Mouse (Mus musculus): ENCODE data around the gene Slc16a14.

Gene Slc16a14

DNA sequence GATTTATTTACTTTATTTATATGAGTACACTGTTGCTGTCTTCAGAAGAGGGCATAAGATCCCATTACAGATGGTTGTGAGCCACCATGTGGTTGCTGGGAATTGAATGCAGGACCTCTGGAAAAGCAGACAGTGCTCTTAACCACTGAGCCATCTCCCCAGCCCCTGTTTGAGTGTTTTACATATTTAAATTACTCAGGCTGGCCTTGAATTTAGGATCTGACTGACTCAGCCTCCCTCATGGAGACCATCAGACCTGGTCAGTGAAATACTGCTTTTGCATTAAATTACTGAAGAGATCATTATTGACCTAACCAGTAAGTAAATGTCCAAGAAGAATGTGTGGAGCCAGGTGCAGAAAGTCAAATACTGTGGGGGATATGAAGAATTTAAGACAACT is 66.6 kb downstream of the Slc16a14 start:
- no peak for DNase-seq (ENCODE audit: extremely low spot score, low read depth, low spot score)

DNA sequence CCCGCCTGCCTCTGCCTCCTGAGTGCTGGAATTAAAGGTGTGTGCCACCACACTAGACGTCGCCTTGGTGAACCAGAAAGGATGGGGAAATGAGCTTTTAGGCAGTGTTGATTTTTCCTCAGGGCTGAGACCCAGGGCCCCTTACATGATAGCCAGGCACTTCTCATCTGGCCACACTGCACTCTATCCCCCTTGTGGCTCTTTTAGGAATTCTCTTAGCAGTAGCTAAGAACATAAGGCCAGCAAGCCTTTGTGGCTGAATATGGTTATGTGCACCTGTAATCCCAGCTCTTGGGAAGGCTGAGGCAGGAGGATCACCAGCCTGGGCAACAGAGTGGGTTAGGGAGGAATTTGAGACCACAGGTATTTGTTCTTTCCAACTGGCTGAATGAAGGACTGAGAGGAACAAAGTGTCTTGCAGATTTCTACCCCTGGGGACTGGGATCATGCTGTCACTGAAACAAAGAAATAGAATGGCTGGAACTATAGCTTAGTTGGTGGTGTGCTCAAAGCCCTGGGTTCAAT is 68.2 kb downstream of the Slc16a14 start:
- DNase-seq (ENCODE audit: extremely low spot score, low read depth, low spot score): no peak

DNA sequence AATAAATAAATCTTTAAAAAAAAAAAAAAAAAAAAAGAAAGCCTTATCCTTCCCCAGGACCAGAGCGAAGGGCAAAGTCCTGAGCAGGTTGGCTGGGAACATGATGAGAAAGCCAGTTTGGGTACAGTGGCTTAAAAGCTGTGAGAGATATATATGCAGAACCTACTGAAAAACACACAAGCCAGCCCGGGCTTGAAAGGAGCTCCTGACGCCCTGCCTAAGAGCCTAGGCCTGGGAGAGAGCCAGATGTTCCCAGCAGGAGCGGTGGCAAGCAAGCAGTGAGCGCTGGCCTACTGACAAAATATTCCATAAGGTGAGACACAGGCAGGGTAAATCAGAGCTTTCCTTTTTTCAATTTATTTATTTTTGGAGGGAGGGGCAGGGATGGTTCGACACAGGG is 68.7 kb downstream of the Slc16a14 start:
- DNase-seq (ENCODE audit: extremely low spot score, low read depth, low spot score): no peak

DNA sequence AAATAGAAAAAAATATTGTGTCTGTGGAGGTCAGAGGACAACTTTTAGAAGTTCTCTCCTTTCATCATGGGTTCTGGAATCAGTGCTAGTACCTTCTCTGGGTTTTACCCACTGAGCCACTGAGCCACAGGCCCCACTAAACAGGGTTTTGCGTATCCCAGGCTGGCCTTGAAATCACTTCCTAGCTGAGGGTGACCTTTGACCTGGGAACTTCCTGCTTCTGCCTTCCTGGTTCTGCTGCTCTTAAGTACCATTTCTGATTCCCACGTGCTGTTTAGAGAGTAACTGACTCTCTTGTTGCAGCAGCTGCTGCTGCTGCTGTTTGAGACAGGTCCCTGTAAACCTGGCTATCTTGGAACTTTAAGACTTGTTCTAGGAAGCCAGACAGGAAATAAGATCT is 70.3 kb downstream of the Slc16a14 start:
- no peak for DNase-seq (ENCODE audit: extremely low spot score, low read depth, low spot score)

DNA sequence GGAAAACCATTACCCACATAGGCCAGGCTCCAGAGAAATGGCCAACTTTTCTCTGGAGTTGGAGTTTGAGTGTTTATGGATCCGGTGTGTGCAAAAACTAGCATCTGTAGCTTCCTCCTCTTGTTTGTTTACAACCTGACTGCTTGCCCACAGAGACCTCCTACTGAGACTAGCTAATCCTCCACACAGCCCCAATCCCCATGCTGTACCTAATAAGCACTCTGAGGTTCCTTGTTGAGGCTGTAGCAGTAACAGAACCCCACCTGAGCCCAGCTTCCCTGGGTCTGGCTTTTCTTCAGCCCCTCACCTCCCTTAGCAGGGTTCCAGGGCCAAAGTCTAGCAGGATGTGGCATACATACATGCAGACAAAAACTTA is 73.7 kb downstream of the Slc16a14 start:
- DNase-seq (ENCODE audit: extremely low spot score, low read depth, low spot score): no peak

DNA sequence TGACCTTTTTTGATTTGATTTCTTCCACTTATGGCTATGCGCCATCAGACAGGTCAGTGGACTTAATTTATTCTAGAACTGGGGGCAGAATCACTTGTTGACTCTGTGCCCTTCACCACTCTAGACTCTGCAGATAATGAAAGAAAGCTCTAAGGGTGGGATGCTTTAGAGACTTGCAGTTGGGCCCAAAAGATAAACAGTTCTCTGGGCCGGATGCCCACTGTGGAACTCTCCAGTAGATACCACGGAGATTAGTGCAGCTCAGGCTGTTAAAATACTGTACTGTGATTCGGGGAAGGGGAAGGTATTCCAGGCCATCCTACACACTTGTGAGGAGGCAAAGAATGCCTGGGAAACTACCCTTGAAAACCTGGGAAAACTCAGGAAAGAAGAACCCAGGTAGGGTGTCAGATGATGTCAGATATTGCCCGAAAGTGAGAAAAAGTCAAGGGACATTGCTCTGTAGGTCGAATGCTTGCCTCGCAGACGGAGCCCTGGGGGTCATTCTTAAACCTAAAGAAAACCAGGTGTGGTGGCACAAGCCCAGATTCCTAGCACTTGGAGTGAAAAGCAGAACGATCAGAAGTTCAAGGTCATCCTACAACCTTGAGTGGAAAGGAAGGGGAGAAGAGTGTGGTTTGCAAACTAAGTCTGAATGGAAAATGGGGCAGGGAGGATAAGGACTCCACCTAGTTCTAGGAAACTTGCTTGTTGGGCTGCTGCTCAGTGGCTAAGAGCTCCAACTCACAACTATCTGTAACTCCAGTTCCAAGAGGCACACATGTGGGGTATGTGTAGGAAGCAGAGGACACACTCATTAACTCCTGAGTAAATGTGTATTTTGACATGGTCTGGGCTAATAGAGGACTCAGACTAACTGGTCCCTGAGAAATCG is 74.3 kb downstream of the Slc16a14 start:
- no peak for DNase-seq (ENCODE audit: extremely low spot score, low read depth, low spot score)

DNA sequence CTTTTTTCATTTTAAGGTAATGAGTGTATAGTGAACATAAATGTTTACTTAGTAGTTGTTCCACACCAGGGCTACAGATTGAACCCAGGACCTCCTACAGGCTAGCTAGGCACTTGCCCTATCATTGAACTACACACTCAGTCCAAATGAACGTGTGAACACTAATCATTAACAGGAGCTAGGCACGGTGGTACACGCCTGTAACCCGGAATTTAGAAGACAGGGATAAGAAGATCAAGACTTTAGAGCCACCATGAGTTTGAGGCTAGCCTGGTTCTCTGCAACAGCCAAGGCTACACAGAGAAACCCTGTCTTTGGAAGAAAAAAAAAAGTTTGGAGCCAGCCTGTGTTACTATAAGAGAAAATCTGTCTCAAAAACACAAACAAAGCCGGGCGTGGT is 75.3 kb downstream of the Slc16a14 start:
- DNase-seq (ENCODE audit: extremely low spot score, low read depth, low spot score): no peak
